Mouse (Mus musculus) hindbrain, embryonic 10.5 days (tissue): Measurements from ENCODE around the gene Sar1a. TPM values are rescaled to one million over a fixed set of nuclear protein-coding genes. Genes with fewer than 3 reads are reported as not detected.

Experiments
- DNase-seq: peaks from one replicate; pipeline ENCODE4 v3.0.0-alpha.2; 2017; ENCODE audit warnings: low spot score
- H3K27ac ChIP-seq: fragments of 300-500 bp; sonication (generic); 2 replicates; pipeline ENCODE4 v1.5.1; 2016; ENCODE audit warnings: mild to moderate bottlenecking, moderate library complexity
- H3K27me3 ChIP-seq: fragments of 300-500 bp; sonication (generic); 2 replicates; pipeline ENCODE4 v1.6.1; 2016; ENCODE audit warnings: mild to moderate bottlenecking; ENCODE audit not compliant: poor library complexity, insufficient read depth, severe bottlenecking
- H3K36me3 ChIP-seq: fragments of 300-500 bp; sonication (generic); 2 replicates; pipeline ENCODE4 v1.6.1; 2016; ENCODE audit warnings: mild to moderate bottlenecking, moderate library complexity
- H3K4me1 ChIP-seq: fragments of 300-500 bp; sonication (generic); replicated peaks from 2 replicates; pipeline ENCODE4 v1.6.1; 2016; ENCODE audit warnings: mild to moderate bottlenecking
- H3K4me3 ChIP-seq: fragments of 300-500 bp; sonication (generic); 2 replicates; pipeline ENCODE4 v1.5.1; 2016; ENCODE audit warnings: mild to moderate bottlenecking, moderate library complexity
- H3K9me3 ChIP-seq: fragments of 300-500 bp; sonication (generic); 2 replicates; pipeline ENCODE4 v1.6.1; 2016; ENCODE audit warnings: mild to moderate bottlenecking, moderate library complexity
- WGBS: fragments of 180-500 bp; shearing (Covaris S2); methylation state at CpG from one replicate; pipeline ENCODE4 v1.1.7; 2016; 5-methylcytosine and 5-hydroxymethylcytosine counted together
- polyA plus RNA-seq: library from polyadenylated mRNA; unstranded; fragments of >200 nt; fragmentation: Nextera tagmentation; extraction: Ambion mirVana; gene quantifications from 2 replicates; pipeline ENCODE4 v1.2.1, GENCODE M21; 2016

Sar1a gene
- polyA plus RNA-seq, 1 experiment from 2014 or later: 229 TPM

GRCm38 (mm10) chr10:61657985-61658384, 22.1 kb upstream of the Sar1a start:
- peak; percentile 12 for DNase-seq
- WGBS: 30% methylated on average over 4 of the region's 4 CpGs
- H3K36me3 ChIP-seq: peaks cover 85% of the 10 kb centered on the region

DNA sequence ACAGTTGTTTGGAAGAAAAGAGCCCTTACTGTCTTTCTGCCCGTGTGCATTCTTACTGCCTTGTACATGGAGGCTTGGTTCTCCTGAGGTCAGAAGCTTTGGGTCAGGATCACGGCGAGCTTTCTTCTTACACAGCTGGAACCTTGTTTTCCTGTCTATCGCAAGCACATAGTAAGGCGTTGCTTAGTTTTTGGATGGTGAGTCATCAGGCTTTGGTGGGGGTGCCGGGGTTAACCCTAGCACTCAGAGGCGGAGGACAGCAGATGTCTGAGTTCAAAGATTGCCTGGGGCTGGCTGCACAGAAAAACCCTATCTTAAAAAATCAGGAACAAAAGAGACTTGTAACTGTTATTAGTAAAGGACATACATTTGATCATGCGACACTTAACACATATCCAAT, 18.2 kb upstream of the Sar1a start:
- Histone ChIP-seq H3K27me3 (no peaks in the 10 kb centered on the region), H3K4me3 (no peak overlapping the region), H3K27ac (no peak overlapping the region), H3K4me1 (no peaks in the 10 kb centered on the region), H3K36me3 (peaks cover 88% of the 10 kb centered on the region), H3K9me3 (no peaks in the 10 kb centered on the region)
- 86% methylated on average over 8 of the region's 8 CpGs for WGBS
- DNase-seq: no peak

More at GRCm38 (mm10) chr10:61657985-61658384, 22.1 kb upstream of the Sar1a start:
- no peaks in the 10 kb centered on the region for H3K27me3 ChIP-seq
- no peaks in the 10 kb centered on the region for H3K4me1 ChIP-seq
- no peak overlapping the region for H3K27ac ChIP-seq
- no peaks in the 10 kb centered on the region for H3K9me3 ChIP-seq
- H3K4me3 ChIP-seq: no peak overlapping the region

GRCm38 (mm10) chr10:61662391-61662988, 17.6 kb upstream of the Sar1a start:
- Histone ChIP-seq H3K27me3 (no peaks in the 10 kb centered on the region), H3K4me3 (no peak overlapping the region), H3K36me3 (peaks cover 88% of the 10 kb centered on the region), H3K9me3 (no peaks in the 10 kb centered on the region), H3K4me1 (no peaks in the 10 kb centered on the region), H3K27ac (no peak overlapping the region)
- WGBS: 86% methylated on average over 10 of the region's 10 CpGs
- no peak for DNase-seq

GRCm38 (mm10) chr10:61665111-61665510, 15.0 kb upstream of the Sar1a start:
- no peaks in the 10 kb centered on the region for H3K27me3 ChIP-seq
- WGBS: 95% methylated on average over 10 of the region's 10 CpGs
- H3K4me3 ChIP-seq: no peak overlapping the region
- no peaks in the 10 kb centered on the region for H3K4me1 ChIP-seq
- no peaks in the 10 kb centered on the region for H3K9me3 ChIP-seq
- H3K36me3 ChIP-seq: peaks cover 99% of the 10 kb centered on the region
- no peak overlapping the region for H3K27ac ChIP-seq
- DNase-seq: no peak

DNA sequence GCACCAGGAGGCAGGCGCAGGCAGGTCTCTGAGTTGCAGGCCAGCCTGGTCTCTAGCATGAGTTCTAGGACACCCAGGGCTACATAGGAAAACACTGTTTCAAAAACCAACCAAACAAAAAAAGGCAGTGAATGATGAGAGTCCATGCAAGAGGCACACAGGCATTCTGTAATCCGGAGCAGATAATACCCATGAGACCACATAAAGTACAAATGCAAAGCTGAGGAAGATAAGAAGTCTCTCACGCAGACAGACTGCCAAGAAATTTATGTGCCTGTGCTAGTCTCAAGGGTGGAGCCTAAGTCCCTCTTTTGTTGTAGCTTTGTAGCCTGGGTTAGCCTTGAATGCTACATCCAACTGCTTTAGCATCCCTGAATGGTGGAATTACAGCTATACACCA, 14.4 kb upstream of the Sar1a start:
- Histone ChIP-seq H3K36me3 (peaks cover 99% of the 10 kb centered on the region), H3K4me3 (no peak overlapping the region), H3K27me3 (no peaks in the 10 kb centered on the region), H3K27ac (no peak overlapping the region), H3K4me1 (no peaks in the 10 kb centered on the region), H3K9me3 (no peaks in the 10 kb centered on the region)
- WGBS: 97% methylated on average over 3 of the region's 3 CpGs
- DNase-seq: no peak

DNA sequence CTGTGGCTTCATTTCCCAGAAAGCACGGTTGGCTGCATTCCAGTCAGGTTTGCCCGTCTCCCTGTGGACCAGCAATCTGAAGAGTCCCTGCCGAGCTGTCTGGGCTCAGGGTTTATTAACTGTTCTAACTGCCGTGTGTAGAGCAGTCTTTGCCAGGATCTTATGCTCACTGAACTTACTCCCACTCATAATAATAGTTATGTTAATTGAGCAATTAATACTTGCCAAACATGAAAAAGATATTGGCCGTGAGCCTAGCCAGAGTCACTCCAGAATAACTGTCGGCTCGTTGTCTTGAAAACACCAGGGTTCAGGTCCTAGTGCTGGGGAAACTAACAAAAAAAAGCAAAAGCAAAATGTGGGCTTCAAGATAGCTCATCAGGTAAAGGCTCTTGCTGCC, 10.8 kb upstream of the Sar1a start:
- H3K27ac ChIP-seq: no peak overlapping the region
- no peaks in the 10 kb centered on the region for H3K27me3 ChIP-seq
- DNase-seq: no peak
- H3K36me3 ChIP-seq: peaks cover 97% of the 10 kb centered on the region
- no peak overlapping the region for H3K4me3 ChIP-seq
- 87% methylated on average over 7 of the region's 7 CpGs for WGBS
- no peaks in the 10 kb centered on the region for H3K9me3 ChIP-seq
- no peaks in the 10 kb centered on the region for H3K4me1 ChIP-seq

DNA sequence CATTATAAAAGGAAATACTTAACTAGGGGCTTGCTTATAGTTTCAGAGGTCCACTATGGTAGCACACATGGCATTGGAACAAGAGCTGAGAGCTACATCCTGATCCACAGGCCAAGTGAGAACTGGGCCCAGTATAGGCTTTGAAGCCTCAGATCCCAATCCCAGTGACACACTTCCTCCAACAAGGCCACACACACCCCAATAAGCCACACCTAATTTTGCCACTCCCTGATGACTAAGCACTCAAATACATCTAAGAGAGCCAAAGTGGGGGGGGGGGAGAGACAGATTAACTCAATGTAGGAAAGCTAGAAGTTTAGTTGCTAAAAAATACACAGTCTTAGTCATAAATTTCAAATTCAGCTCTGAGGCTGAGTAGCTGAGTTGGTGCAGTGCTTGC, 10.2 kb upstream of the Sar1a start:
- no peak overlapping the region for H3K27ac ChIP-seq
- H3K4me3 ChIP-seq: no peak overlapping the region
- no peaks in the 10 kb centered on the region for H3K27me3 ChIP-seq
- H3K4me1 ChIP-seq: no peaks in the 10 kb centered on the region
- no peak for DNase-seq
- peaks cover 97% of the 10 kb centered on the region for H3K36me3 ChIP-seq
- no peaks in the 10 kb centered on the region for H3K9me3 ChIP-seq

DNA sequence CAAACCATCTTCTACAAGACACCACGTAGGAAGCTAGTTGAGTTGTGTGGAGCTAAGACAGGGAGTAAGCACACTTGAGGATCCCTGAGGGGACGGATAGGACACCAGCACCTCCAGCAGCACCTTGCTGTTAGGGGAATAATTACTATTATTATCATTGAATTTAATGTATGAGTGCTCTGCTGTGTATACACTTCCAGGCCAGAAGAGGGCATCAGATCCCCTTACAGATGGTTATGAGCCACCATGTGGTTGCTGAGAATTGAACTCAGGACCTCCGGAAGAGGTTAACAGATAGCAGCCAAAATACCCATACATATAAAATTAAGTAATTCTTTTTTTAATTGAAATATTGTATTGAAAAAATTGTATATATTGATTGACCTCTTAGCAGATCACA, 9.3 kb upstream of the Sar1a start:
- H3K36me3 ChIP-seq: peaks cover 95% of the 10 kb centered on the region
- no peaks in the 10 kb centered on the region for H3K4me1 ChIP-seq
- H3K27ac ChIP-seq: no peak overlapping the region
- no peak overlapping the region for H3K4me3 ChIP-seq
- no peak for DNase-seq
- no peaks in the 10 kb centered on the region for H3K9me3 ChIP-seq
- 91% methylated on average over 3 of the region's 3 CpGs for WGBS
- H3K27me3 ChIP-seq: no peaks in the 10 kb centered on the region

DNA sequence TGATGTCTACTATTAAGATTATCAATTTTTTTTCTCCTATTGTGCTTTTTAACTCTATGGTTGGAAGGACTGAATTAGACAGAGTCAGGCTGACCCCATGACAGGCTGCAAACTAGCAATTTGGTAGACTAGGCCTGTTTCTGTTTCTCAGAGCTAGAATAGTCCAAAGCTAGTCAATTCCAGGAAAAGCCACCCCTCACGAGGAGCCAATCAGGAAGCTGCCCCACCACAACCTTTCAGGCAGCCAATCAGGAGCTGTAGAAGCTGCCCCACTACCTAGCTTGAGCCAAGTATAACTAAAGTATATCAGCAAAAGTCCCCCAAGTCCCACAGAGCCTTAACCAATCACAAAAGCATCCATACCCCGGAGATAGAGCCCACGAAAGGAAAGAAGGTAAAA, 4.2 kb upstream of the Sar1a start:
- WGBS: 88% methylated on average over 3 of the region's 3 CpGs
- H3K27ac ChIP-seq: no peak overlapping the region
- H3K9me3 ChIP-seq: no peaks in the 10 kb centered on the region
- peaks cover 12% of the 10 kb centered on the region for H3K4me1 ChIP-seq
- DNase-seq: no peak
- no peak overlapping the region for H3K4me3 ChIP-seq
- H3K27me3 ChIP-seq: no peaks in the 10 kb centered on the region
- H3K36me3 ChIP-seq: peaks cover 48% of the 10 kb centered on the region

GRCm38 (mm10) chr10:61679545-61679944, 554 bp upstream of the Sar1a start:
- WGBS: 37% methylated on average over 9 of the region's 9 CpGs
- no peak for DNase-seq

DNA sequence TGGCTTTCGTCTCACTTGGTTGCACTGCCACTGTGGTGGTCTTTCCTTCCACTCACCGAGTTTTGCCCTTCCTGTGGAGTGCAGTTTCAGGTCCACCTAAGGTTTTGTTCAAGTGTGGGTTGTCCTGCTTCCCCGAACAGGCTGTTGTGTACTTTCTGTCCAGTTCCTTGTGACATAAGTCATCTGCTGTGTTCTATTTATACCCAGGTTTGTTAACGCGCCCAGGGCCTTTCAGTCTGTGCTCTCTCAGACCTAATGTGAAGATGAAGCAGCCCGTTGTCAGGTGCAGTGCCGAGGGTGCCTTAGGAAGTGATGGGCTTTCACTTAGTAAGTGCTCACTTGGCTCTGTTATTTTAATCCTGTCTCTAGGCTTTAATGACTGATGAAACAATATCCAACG, 9.3 kb downstream of the Sar1a start:
- Histone ChIP-seq H3K36me3 (peaks cover 95% of the 10 kb centered on the region), H3K4me1 (no peaks in the 10 kb centered on the region), H3K9me3 (no peaks in the 10 kb centered on the region), H3K27ac (no peak overlapping the region), H3K27me3 (no peaks in the 10 kb centered on the region), H3K4me3 (no peak overlapping the region)
- DNase-seq: no peak
- WGBS: 91% methylated on average over 8 of the region's 8 CpGs

More at GRCm38 (mm10) chr10:61679545-61679944, 554 bp upstream of the Sar1a start:
- Histone ChIP-seq H3K36me3 (peaks cover 21% of the 10 kb centered on the region), H3K27ac (peak overlapping the region; percentile 93), H3K27me3 (no peaks in the 10 kb centered on the region), H3K9me3 (no peaks in the 10 kb centered on the region), H3K4me1 (peaks cover 22% of the 10 kb centered on the region), H3K4me3 (peak overlapping the region; percentile 78)

DNA sequence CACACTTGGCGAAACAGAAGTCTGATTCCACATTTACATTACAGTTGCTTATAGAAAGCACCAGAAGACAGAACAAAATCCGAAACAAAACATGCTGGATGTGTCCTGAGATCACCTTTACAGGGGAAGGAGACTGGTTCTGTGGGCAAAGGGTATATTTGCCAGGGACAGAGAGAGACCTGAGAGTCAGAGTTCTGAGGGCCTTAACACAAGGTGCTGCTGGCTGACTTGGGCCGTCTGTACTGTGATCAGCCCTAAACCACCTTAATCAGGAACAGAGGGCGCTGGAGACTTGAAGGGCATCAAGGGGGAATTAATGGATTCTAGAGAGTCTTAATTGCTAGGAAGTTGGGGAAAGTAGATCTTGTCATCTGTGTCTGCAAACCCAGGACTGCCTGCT, 13.5 kb downstream of the Sar1a start:
- no peaks in the 10 kb centered on the region for H3K27me3 ChIP-seq
- no peaks in the 10 kb centered on the region for H3K9me3 ChIP-seq
- peaks cover 63% of the 10 kb centered on the region for H3K36me3 ChIP-seq
- DNase-seq: no peak
- peaks cover 23% of the 10 kb centered on the region for H3K4me1 ChIP-seq
- 78% methylated on average over 4 of the region's 4 CpGs for WGBS
- no peak overlapping the region for H3K27ac ChIP-seq
- H3K4me3 ChIP-seq: no peak overlapping the region

- H3K4me1 ChIP-seq: peaks cover 23% of the 10 kb centered on the region
- peak within 1 kb of the TSS; percentile 86 for H3K27ac ChIP-seq
- H3K4me3 ChIP-seq: peak within 1 kb of the TSS; percentile 83
- DNase-seq: peak; percentile 95
- WGBS: 1% methylated on average over 42 of the region's 42 CpGs
- no peaks in the 10 kb centered on the region for H3K9me3 ChIP-seq
- no peaks in the 10 kb centered on the region for H3K27me3 ChIP-seq
- peaks cover 58% of the 10 kb centered on the region for H3K36me3 ChIP-seq
These were observed 15.0 kb downstream of the Sar1a start, which contains the start of gene Tysnd1 for GRCm38 (mm10) chr10:61694870-61695670. Tysnd1 (plus strand) TSS chr10:61695514.
